Mouse (Mus musculus): ENCODE measurements around the gene Klk9. TPM values are rescaled to one million over a fixed set of nuclear protein-coding genes. Genes with fewer than 3 reads are reported as not detected.
A peak's percentile ranks its signal among the peaks of the same experiment; 100 is the strongest.

Klk9 gene
- polyA plus RNA-seq, 1 experiment from 2014 or later = 0.25 TPM

GRCm38 (mm10) chr7:43785286-43785685 lies 6.4 kb upstream of the Klk9 start:
- DNase-seq (ENCODE audit: low spot score) (peak; percentile 40), ATAC-seq (no peak)
- 81% methylated on average over 1 of the region's 1 CpGs for WGBS
- H3K4me1 ChIP-seq (ENCODE audit: insufficient read depth, low read depth, low read length) = peaks cover 2% of the 10 kb centered on the region; the same call in 1 of the 2 replicates
- H3K9ac ChIP-seq (replicated peaks; ENCODE audit: low read depth) = no peak overlapping the region
- H3K4me3 ChIP-seq (ENCODE audit: low read depth, low read length) = no peak overlapping the region
- H3K27ac ChIP-seq (ENCODE audit: low read length) = no peak overlapping the region
- TF ChIP-seq EP300 (IDR thresholded peaks at IDR 0.05) = no peak
- TF ChIP-seq CTCF (IDR thresholded peaks at IDR 0.05) = peak; percentile 51
- H3K9me3 ChIP-seq (ENCODE audit: low read length) = no peaks in the 10 kb centered on the region
- no peaks in the 10 kb centered on the region for H3K36me3 ChIP-seq (ENCODE audit: insufficient read depth, low read length)
- no peak overlapping the region for H3K4me2 ChIP-seq (replicated peaks; ENCODE audit: low read depth, low read length)
- no peaks in the 10 kb centered on the region for H3K27me3 ChIP-seq (replicated peaks; ENCODE audit: insufficient read depth, low read length)

GRCm38 (mm10) chr7:43788096-43788495 lies 3.6 kb upstream of the Klk9 start:
- DNase-seq (ENCODE audit: low spot score) (no peak), ATAC-seq (no peak)
- TF ChIP-seq CTCF (IDR thresholded peaks at IDR 0.05) = no peak
- TF ChIP-seq EP300 (IDR thresholded peaks at IDR 0.05) = no peak
- no peaks in the 10 kb centered on the region for H3K36me3 ChIP-seq (ENCODE audit: insufficient read depth, low read length)
- no peak overlapping the region for H3K27ac ChIP-seq (ENCODE audit: low read length)
- no peak overlapping the region for H3K4me3 ChIP-seq (ENCODE audit: low read depth, low read length)
- no peaks in the 10 kb centered on the region for H3K27me3 ChIP-seq (replicated peaks; ENCODE audit: insufficient read depth, low read length)
- no peak overlapping the region for H3K9ac ChIP-seq (replicated peaks; ENCODE audit: low read depth)
- 54% methylated on average over 3 of the region's 3 CpGs for WGBS
- H3K9me3 ChIP-seq (ENCODE audit: low read length) = no peaks in the 10 kb centered on the region
- no peak overlapping the region for H3K4me2 ChIP-seq (replicated peaks; ENCODE audit: low read depth, low read length)
- no peaks in the 10 kb centered on the region for H3K4me1 ChIP-seq (ENCODE audit: insufficient read depth, low read depth, low read length)

GRCm38 (mm10) chr7:43789295-43789694 lies 2.4 kb upstream of the Klk9 start:
- no peaks in the 10 kb centered on the region for H3K27me3 ChIP-seq (replicated peaks; ENCODE audit: insufficient read depth, low read length)
- no peak for DNase-seq (ENCODE audit: low spot score)
- no peaks in the 10 kb centered on the region for H3K4me1 ChIP-seq (ENCODE audit: insufficient read depth, low read depth, low read length)
- H3K4me2 ChIP-seq (replicated peaks; ENCODE audit: low read depth, low read length) = no peak overlapping the region
- no peak overlapping the region for H3K27ac ChIP-seq (ENCODE audit: low read length)
- ATAC-seq = no peak
- TF ChIP-seq CTCF (IDR thresholded peaks at IDR 0.05) (peak; percentile 28; the same call in 1 of the 2 replicates), EP300 (IDR thresholded peaks at IDR 0.05) (no peak)
- H3K4me3 ChIP-seq (ENCODE audit: low read depth, low read length) = no peak overlapping the region
- no peak overlapping the region for H3K9ac ChIP-seq (replicated peaks; ENCODE audit: low read depth)
- H3K9me3 ChIP-seq (ENCODE audit: low read length) = no peaks in the 10 kb centered on the region
- H3K36me3 ChIP-seq (ENCODE audit: insufficient read depth, low read length) = no peaks in the 10 kb centered on the region
- WGBS = 41% methylated on average over 2 of the region's 2 CpGs

GRCm38 (mm10) chr7:43796355-43796754 lies 4.7 kb downstream of the Klk9 start:
- WGBS = 8% methylated on average over 8 of the region's 8 CpGs
- DNase-seq (ENCODE audit: low spot score) = peak; percentile 17
- H3K4me2 ChIP-seq (replicated peaks; ENCODE audit: low read depth, low read length) = peak overlapping the region; percentile 78
- 0 out of 2 replicates have a peak, but pooled peaks have one; percentile 12 for ATAC-seq
- peaks cover 4% of the 10 kb centered on the region; the same call in 1 of the 2 replicates for H3K4me1 ChIP-seq (ENCODE audit: insufficient read depth, low read depth, low read length)
- TF ChIP-seq CTCF (IDR thresholded peaks at IDR 0.05) = no peak
- no peaks in the 10 kb centered on the region for H3K9me3 ChIP-seq (ENCODE audit: low read length)
- no peak overlapping the region for H3K27ac ChIP-seq (ENCODE audit: low read length)
- no peaks in the 10 kb centered on the region for H3K27me3 ChIP-seq (replicated peaks; ENCODE audit: insufficient read depth, low read length)
- H3K4me3 ChIP-seq (ENCODE audit: low read depth, low read length) = peak overlapping the region; percentile 50
- H3K9ac ChIP-seq (replicated peaks; ENCODE audit: low read depth) = no peak overlapping the region
- H3K36me3 ChIP-seq (ENCODE audit: insufficient read depth, low read length) = no peaks in the 10 kb centered on the region

- Histone ChIP-seq H3K36me3 (ENCODE audit: insufficient read depth, low read length) (no peaks in the 10 kb centered on the region), H3K4me1 (ENCODE audit: insufficient read depth, low read depth, low read length) (peaks cover 4% of the 10 kb centered on the region; the same call in 1 of the 2 replicates), H3K27me3 (replicated peaks; ENCODE audit: insufficient read depth, low read length) (no peaks in the 10 kb centered on the region), H3K4me3 (ENCODE audit: low read depth, low read length) (peak within 1 kb of the TSS; percentile 50), H3K27ac (ENCODE audit: low read length) (no peak within 1 kb of the TSS), H3K9ac (replicated peaks; ENCODE audit: low read depth) (peak within 1 kb of the TSS; percentile 34; the same call in 1 of the 2 replicates), H3K4me2 (replicated peaks; ENCODE audit: low read depth, low read length) (peak within 1 kb of the TSS; percentile 78), H3K9me3 (ENCODE audit: low read length) (no peaks in the 10 kb centered on the region)
- TF ChIP-seq CTCF (IDR thresholded peaks at IDR 0.05) (no peak), EP300 (IDR thresholded peaks at IDR 0.05) (no peak)
- under 1% methylated on average over 28 of the region's 28 CpGs for WGBS
- peak; percentile 49 for ATAC-seq
- peak; percentile 29 for DNase-seq (ENCODE audit: low spot score)
Observed at GRCm38 (mm10) chr7:43797333-43797769, 5.7 kb downstream of the Klk9 start, which contains the start of gene Klk8. Klk8 (plus strand) TSS chr7:43797577.

GRCm38 (mm10) chr7:43797844-43798462 lies 6.3 kb downstream of the Klk9 start:
- 31% methylated on average over 13 of the region's 13 CpGs for WGBS
- Histone ChIP-seq H3K9me3 (ENCODE audit: low read length) (no peaks in the 10 kb centered on the region), H3K27me3 (replicated peaks; ENCODE audit: insufficient read depth, low read length) (no peaks in the 10 kb centered on the region), H3K9ac (replicated peaks; ENCODE audit: low read depth) (no peak overlapping the region), H3K4me2 (replicated peaks; ENCODE audit: low read depth, low read length) (peak overlapping the region; percentile 78), H3K36me3 (ENCODE audit: insufficient read depth, low read length) (no peaks in the 10 kb centered on the region), H3K27ac (ENCODE audit: low read length) (no peak overlapping the region), H3K4me1 (ENCODE audit: insufficient read depth, low read depth, low read length) (peaks cover 4% of the 10 kb centered on the region; the same call in 1 of the 2 replicates), H3K4me3 (ENCODE audit: low read depth, low read length) (peak overlapping the region; percentile 50)
- peak; percentile 66 for ATAC-seq
- TF ChIP-seq CTCF (IDR thresholded peaks at IDR 0.05) = no peak
- TF ChIP-seq EP300 (IDR thresholded peaks at IDR 0.05) = no peak
- peak; percentile 24 for DNase-seq (ENCODE audit: low spot score)

Data from lung, postnatal 0 days (tissue).